In the genomic region with DNA sequence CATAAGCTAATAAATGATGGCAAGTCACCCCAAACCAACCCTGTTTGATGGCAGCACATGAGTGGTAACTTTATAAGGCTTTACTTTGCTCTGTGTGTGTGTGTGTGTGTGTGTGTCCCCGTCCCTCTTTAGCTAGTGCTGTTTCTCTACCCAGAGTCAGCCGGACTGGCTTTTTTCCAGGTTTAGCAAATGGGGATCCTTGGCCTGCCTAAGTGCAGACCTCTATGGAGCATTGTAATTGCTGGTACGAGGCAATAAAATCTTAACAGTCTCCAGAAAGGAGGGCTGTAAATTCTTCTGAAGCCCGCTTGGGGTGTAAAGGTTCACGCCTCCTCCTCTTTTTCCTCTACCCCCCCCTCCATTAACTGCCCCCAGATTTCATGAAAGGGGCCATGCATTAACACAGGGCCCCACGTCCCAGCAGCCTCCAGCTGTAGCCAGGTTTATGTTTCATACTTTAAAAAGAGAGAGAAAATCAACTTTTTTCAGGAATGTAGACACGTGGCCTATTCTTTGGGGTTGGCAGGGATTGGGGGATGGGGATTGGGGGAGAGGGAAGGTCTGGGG, we compare ENCODE assay signal across 9 mouse cellular contexts. TPM values are rescaled to one million over a fixed set of nuclear protein-coding genes. Genes with fewer than 3 reads are reported as not detected.
DNase-seq lines count a peak whose midpoint lies in the region; ATAC-seq lines count a peak whose summit lies in the region.
"Had no signal": no experiment of that assay in that cellular context is flagged by ENCODE, and none has a peak within 500 bp of the region (broad histone marks: within the 10 kb centered on the region; RNA-seq: fewer than 3 reads in every experiment).

No protein-coding gene starts in this region.

- peak overlapping the region; percentile 78 for H3K27ac ChIP-seq in embryonic facial prominence, embryonic 12.5 days
- 0 out of 2 replicates have a peak overlapping the region, but pooled peaks have one; percentile 45 for H3K27ac ChIP-seq in hindbrain, embryonic 15.5 days (replicated peaks)
- no peak overlapping the region for H3K27ac ChIP-seq in midbrain, embryonic 13.5 days
- H3K27ac ChIP-seq: liver, embryonic 14.5 days had no signal

- H3K4me3 ChIP-seq in embryonic facial prominence, embryonic 12.5 days, result no peak overlapping the region
- no peak overlapping the region for H3K4me3 ChIP-seq in hindbrain, embryonic 15.5 days
- no peak overlapping the region for H3K4me3 ChIP-seq in midbrain, embryonic 13.5 days (replicated peaks)

- no peaks in the 10 kb centered on the region for H3K36me3 ChIP-seq in embryonic facial prominence, embryonic 12.5 days
- H3K36me3 ChIP-seq in hindbrain, embryonic 15.5 days, result no peaks in the 10 kb centered on the region
- H3K36me3 ChIP-seq in midbrain, embryonic 13.5 days, result no peaks in the 10 kb centered on the region

- no peaks in the 10 kb centered on the region for H3K27me3 ChIP-seq in embryonic facial prominence, embryonic 12.5 days
- 0 out of 2 replicates have a peak, but pooled peaks cover 2% of the 10 kb centered on the region for H3K27me3 ChIP-seq in hindbrain, embryonic 15.5 days
- H3K27me3 ChIP-seq in midbrain, embryonic 13.5 days, result peaks cover 7% of the 10 kb centered on the region; the same call in 1 of the 2 replicates

- intact Hi-C loops in gastrocnemius, postnatal 36 days (cut with DNase I), result no loop called here

- no peak overlapping the region for H3K4me2 ChIP-seq in embryonic facial prominence, embryonic 12.5 days (replicated peaks)
- H3K4me2 ChIP-seq in hindbrain, embryonic 15.5 days, result no peak overlapping the region
- no peak overlapping the region for H3K4me2 ChIP-seq in midbrain, embryonic 13.5 days (replicated peaks)

- whole genome bisulfite sequencing in embryonic facial prominence, embryonic 12.5 days, result 39% methylated on average over 7 of the region's 7 CpGs
- WGBS in hindbrain, embryonic 15.5 days, result 51% methylated on average over 7 of the region's 7 CpGs
- WGBS in midbrain, embryonic 13.5 days, result 73% methylated on average over 7 of the region's 7 CpGs

- ATAC-seq in embryonic facial prominence, embryonic 12.5 days (ENCODE audit: insufficient number of reproducible peaks, insufficient read depth, low FRiP score, low TSS enrichment), result peak; percentile 88
- ATAC-seq in hindbrain, embryonic 15.5 days (ENCODE audit: low FRiP score, low read depth), result peak; percentile 78
- ATAC-seq in midbrain, embryonic 13.5 days, result 0 out of 2 replicates have a peak, but pooled peaks have one; percentile 43

- peaks cover 37% of the 10 kb centered on the region for H3K4me1 ChIP-seq in embryonic facial prominence, embryonic 12.5 days
- peaks cover 13% of the 10 kb centered on the region for H3K4me1 ChIP-seq in hindbrain, embryonic 15.5 days (replicated peaks)
- H3K4me1 ChIP-seq in midbrain, embryonic 13.5 days (replicated peaks), result peaks cover 28% of the 10 kb centered on the region

- H3K9ac ChIP-seq in embryonic facial prominence, embryonic 12.5 days, result no peak overlapping the region
- H3K9ac ChIP-seq in hindbrain, embryonic 15.5 days, result no peak overlapping the region
- H3K9ac ChIP-seq in midbrain, embryonic 13.5 days (replicated peaks), result no peak overlapping the region
- H3K9ac ChIP-seq: liver, embryonic 14.5 days had no signal

- DNase-seq in cerebellum, postnatal 10 days, result peak; percentile 64 to 71
- no peak for DNase-seq in cerebellum, adult 9-11 months
- no peak for DNase-seq in layer of hippocampus, adult 9-10 months (ENCODE audit: low spot score)
- DNase-seq in gastrocnemius, postnatal 4 days (ENCODE audit: low spot score in 2 of 2), result no peak
- DNase-seq in gastrocnemius, postnatal 36 days, result no peak

- H3K9me3 ChIP-seq in embryonic facial prominence, embryonic 12.5 days, result no peaks in the 10 kb centered on the region
- H3K9me3 ChIP-seq in hindbrain, embryonic 15.5 days, result no peaks in the 10 kb centered on the region
- no peaks in the 10 kb centered on the region for H3K9me3 ChIP-seq in midbrain, embryonic 13.5 days

RNA-seq across cellular contexts. Expression of a gene that starts 57.6 kb away (rescaled TPM):
- polyA plus RNA-seq in embryonic facial prominence, embryonic 12.5 days (2016; fragmentation: Nextera tagmentation; extraction: Ambion mirVana), result 12.6 and 12.9 TPM in 2 replicates
- polyA plus RNA-seq in hindbrain, embryonic 15.5 days (2015; fragmentation: Nextera tagmentation; extraction: Ambion mirVana), result 4.3 and 4.4 TPM in 2 replicates
- 5.6 and 6.0 TPM in 2 replicates for polyA plus RNA-seq in midbrain, embryonic 13.5 days (2015; fragmentation: Nextera tagmentation; extraction: Ambion mirVana)
- total RNA-seq in gastrocnemius, postnatal 4 days (2021), result 1 to 10 TPM; 5.8 to 6.6 TPM
- total RNA-seq in gastrocnemius, postnatal 36 days (2021), result 1 to 10 TPM; 3.5 to 3.6 TPM

Comparison
In these comparisons a context has a peak if more than half of its experiments do, and no peak if none do; other contexts are left out.
1. DNase-seq: peak in cerebellum, postnatal 10 days (2 of 2); none in cerebellum, adult 9-11 months (single experiment), layer of hippocampus, adult 9-10 months (single experiment), gastrocnemius, postnatal 4 days (0 of 2) and gastrocnemius, postnatal 36 days (0 of 2).
2. Peak in every context shown above with its lines, with median percentiles within 50 percentile points of each other: ATAC-seq.